Mouse (Mus musculus) bone marrow, adult 2 months (tissue): ENCODE data around the gene Taar7d. TPM values are rescaled to one million over a fixed set of nuclear protein-coding genes. Genes with fewer than 3 reads are reported as not detected.

Experiments used
- polyA plus RNA-seq: library from polyadenylated mRNA; stranded (reverse); fragments of >200 nt; gene quantifications from 2 replicates; pipeline ENCODE4 v1.2.4, GENCODE M21; 2011; ENCODE audit warnings: low replicate concordance; ENCODE audit not compliant: missing spikeins, insufficient read depth, insufficient read length

The Taar7d gene
- polyA plus RNA-seq, 1 experiment: not detected

Other genes with a start within 250 kb of the Taar7d start
- 508 and 643 TPM in 2 replicates for gene Rps12, start 239.9 kb upstream of the Taar7d start, polyA plus RNA-seq
- gene Slc18b1, start 230.2 kb upstream of the Taar7d start, polyA plus RNA-seq: 12.6 TPM in 1 of 2 replicates, not detected in the other
- 1.3 and 4.7 TPM in 2 replicates for gene Vnn3, start 175.8 kb upstream of the Taar7d start, polyA plus RNA-seq
- gene Vnn1, start 132.5 kb upstream of the Taar7d start, polyA plus RNA-seq: not detected in 2 replicates
- not detected in 2 replicates for gene Taar1, start 106.9 kb upstream of the Taar7d start, polyA plus RNA-seq
- gene Taar2, start 88.7 kb upstream of the Taar7d start, polyA plus RNA-seq: not detected in 2 replicates
- gene Taar3, start 77.7 kb upstream of the Taar7d start, polyA plus RNA-seq: not detected in 2 replicates
- not detected in 2 replicates for gene Taar4, start 66.7 kb upstream of the Taar7d start, polyA plus RNA-seq
- gene Taar5, start 56.5 kb upstream of the Taar7d start, polyA plus RNA-seq: not detected in 2 replicates
- gene Taar6, start 41.6 kb upstream of the Taar7d start, polyA plus RNA-seq: not detected in 2 replicates
- gene Taar7a, start 33.7 kb upstream of the Taar7d start, polyA plus RNA-seq: not detected in 2 replicates
- gene Taar7b, start 27.3 kb upstream of the Taar7d start, polyA plus RNA-seq: not detected in 2 replicates
- gene Taar7e, start 10.4 kb downstream of the Taar7d start, polyA plus RNA-seq: not detected in 2 replicates
- gene Taar7f, start 22.3 kb downstream of the Taar7d start, polyA plus RNA-seq: not detected in 2 replicates
- not detected in 2 replicates for gene Taar8a, start 49.3 kb downstream of the Taar7d start, polyA plus RNA-seq
- gene Taar8b, start 65.1 kb downstream of the Taar7d start, polyA plus RNA-seq: not detected in 2 replicates
- not detected in 2 replicates for gene Taar8c, start 74.7 kb downstream of the Taar7d start, polyA plus RNA-seq
- gene Taar9, start 82.3 kb downstream of the Taar7d start, polyA plus RNA-seq: not detected in 2 replicates
- 15.6 and 33.0 TPM in 2 replicates for gene Stx7, start 122.1 kb downstream of the Taar7d start, polyA plus RNA-seq
- gene Moxd1, start 196.3 kb downstream of the Taar7d start, polyA plus RNA-seq: not detected in 2 replicates